Mouse (Mus musculus) liver, adult 2 months (tissue): ENCODE measurements around the gene Mark4. TPM values are rescaled to one million over a fixed set of nuclear protein-coding genes. Genes with fewer than 3 reads are reported as not detected.

ENCODE experiments used
- DNase-seq: peaks from one replicate; pipeline ENCODE4 v3.0.0-alpha.2; 2011; ENCODE audit warnings: low read depth, low spot score; ENCODE audit errors: extremely low read depth
- H3K27ac ChIP-seq: fragments of 200-500 bp; replicated peaks from 2 replicates; pipeline ENCODE4 v1.5.1; 2012; ENCODE audit warnings: low read depth, mild to moderate bottlenecking, control low read depth, inconsistent platforms, low read length; ENCODE audit not compliant: insufficient read depth
- H3K27me3 ChIP-seq: fragments of 200-500 bp; 2 replicates; pipeline ENCODE4 v1.6.1; 2012; ENCODE audit warnings: mild to moderate bottlenecking, moderate library complexity, low read length, inconsistent platforms; ENCODE audit not compliant: control insufficient read depth, insufficient read depth
- H3K36me3 ChIP-seq: fragments of 200-500 bp; 2 replicates; pipeline ENCODE4 v1.6.1; 2012; ENCODE audit warnings: low read length, inconsistent platforms; ENCODE audit not compliant: control insufficient read depth, insufficient read depth
- H3K4me1 ChIP-seq: fragments of 200-500 bp; 2 replicates; pipeline ENCODE4 v1.6.1; 2011; ENCODE audit warnings: low read length; ENCODE audit not compliant: control insufficient read depth, insufficient read depth
- H3K4me3 ChIP-seq: fragments of 200-500 bp; 2 replicates; pipeline ENCODE4 v1.5.1; 2011; ENCODE audit warnings: low read depth, mild to moderate bottlenecking, control low read depth, low read length, moderate library complexity; ENCODE audit not compliant: insufficient read depth
- H3K79me2 ChIP-seq: fragments of 200-500 bp; 2 replicates; pipeline ENCODE4 v1.6.1; 2012; ENCODE audit warnings: inconsistent platforms, mild to moderate bottlenecking, low read length, moderate library complexity; ENCODE audit not compliant: control insufficient read depth, insufficient read depth
- H3K9ac ChIP-seq: fragments of 200-500 bp; 2 replicates; pipeline ENCODE4 v1.6.1; 2012; ENCODE audit warnings: low read depth, mild to moderate bottlenecking, control low read depth, inconsistent platforms, low read length
- CTCF ChIP-seq: fragments of 200-500 bp; IDR thresholded peaks from 2 replicates; pipeline ENCODE4 v1.5.1; 2011; ENCODE audit warnings: low read depth, low read length, control low read depth
- POLR2A ChIP-seq: fragments of 200-500 bp; IDR thresholded peaks from 2 replicates; pipeline ENCODE4 v1.6.1; 2011; ENCODE audit warnings: low read length, control low read depth; ENCODE audit not compliant: insufficient read depth; ENCODE audit errors: extremely low read depth
- WGBS: fragments of 180-500 bp; shearing (Covaris S2); methylation state at CpG from one replicate; pipeline ENCODE4 v1.1.7; 2018; 5-methylcytosine and 5-hydroxymethylcytosine counted together
- polyA plus RNA-seq: library from polyadenylated mRNA; depleted of rRNA; stranded (reverse); fragments of >200 nt; gene quantifications from 2 replicates; pipeline ENCODE4 v1.2.3, GENCODE M21; 2012
- total RNA-seq: library from RNA; depleted of rRNA; stranded (reverse); fragments of >200 nt; gene quantifications from 2 replicates; pipeline ENCODE4 v1.2.3, GENCODE M21; 2014

Gene Mark4
- total and polyA plus RNA-seq, 2 experiments, result 1.8 to 6.4 TPM

DNA sequence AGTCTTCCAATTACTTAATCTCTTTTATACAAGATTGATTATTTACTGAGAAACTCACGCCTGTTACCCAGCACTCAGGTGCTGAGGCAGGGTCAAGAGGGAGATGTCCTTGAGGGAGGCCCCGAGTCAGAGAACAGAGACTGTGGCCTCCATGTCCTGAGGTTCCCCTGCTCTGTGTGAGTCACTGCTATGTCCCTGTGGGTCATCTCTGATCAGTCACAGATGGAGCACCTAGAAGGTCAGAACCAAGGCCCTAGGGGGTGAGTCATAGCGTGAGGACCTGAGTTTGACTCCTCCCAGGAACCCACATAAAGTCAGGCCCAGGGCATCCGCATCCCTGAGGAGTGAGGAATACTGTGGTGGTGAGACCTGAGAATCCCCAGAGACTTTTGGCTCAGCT lies 43.0 kb upstream of the Mark4 start:
- Histone ChIP-seq H3K4me3 (no peak overlapping the region), H3K4me1 (peaks cover 15% of the 10 kb centered on the region), H3K79me2 (no peaks in the 10 kb centered on the region), H3K9ac (no peak overlapping the region), H3K36me3 (no peaks in the 10 kb centered on the region), H3K27me3 (no peaks in the 10 kb centered on the region), H3K27ac (peak overlapping the region; percentile 75)
- DNase-seq, result no peak
- WGBS, result 79% methylated on average over 4 of the region's 4 CpGs
- TF ChIP-seq CTCF, result no peak
- no peak for TF ChIP-seq POLR2A

DNA sequence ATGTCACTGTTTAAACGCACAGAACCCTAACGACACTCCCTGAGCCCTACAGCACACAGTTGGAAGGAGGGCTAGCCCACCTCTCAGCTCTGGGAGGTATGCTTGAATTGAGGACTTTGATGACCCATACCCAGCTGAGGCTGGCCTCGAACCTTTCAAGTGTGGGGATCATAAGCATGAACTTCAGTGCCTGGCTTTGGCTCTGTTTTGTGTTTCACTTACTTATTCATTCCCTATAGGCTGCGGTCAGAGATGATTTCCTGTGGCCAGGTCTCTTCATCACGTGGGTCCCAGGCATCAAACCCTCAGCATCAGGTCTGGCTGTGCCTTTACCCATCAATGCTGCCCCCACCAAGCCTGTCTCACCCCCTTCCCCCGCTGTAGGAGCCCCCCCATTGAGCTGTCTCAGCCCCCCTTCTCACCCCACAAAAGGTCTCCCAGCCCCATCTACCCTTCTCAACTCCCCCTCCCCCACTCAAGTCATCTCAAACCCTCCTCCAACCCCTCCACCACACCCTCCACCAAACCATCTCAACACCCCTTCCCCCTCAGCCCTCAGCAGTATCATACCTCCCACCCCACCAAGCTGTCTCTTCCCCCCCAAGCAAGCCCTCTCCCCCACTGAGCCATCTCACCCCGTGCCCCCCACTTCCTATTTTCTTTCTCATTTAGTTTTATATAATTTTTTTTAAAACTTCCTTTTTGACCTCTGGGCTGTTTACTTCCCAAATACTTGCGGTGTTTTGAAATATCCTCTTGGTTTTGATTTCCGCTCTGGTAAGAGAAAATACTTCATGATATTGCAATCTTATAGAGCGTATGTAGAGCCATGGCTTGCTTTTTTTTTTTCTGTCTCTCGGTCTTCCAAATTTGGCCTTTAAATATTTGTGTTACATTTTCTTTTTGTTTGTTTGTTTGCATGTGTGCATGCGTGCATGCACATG lies 42.1 kb upstream of the Mark4 start:
- TF ChIP-seq CTCF, result no peak
- no peak for TF ChIP-seq POLR2A
- Histone ChIP-seq H3K27me3 (no peaks in the 10 kb centered on the region), H3K36me3 (no peaks in the 10 kb centered on the region), H3K9ac (no peak overlapping the region), H3K4me3 (no peak overlapping the region), H3K4me1 (peaks cover 15% of the 10 kb centered on the region), H3K27ac (peak overlapping the region; percentile 75), H3K79me2 (no peaks in the 10 kb centered on the region)
- DNase-seq, result peak; percentile 58
- 46% methylated on average over 12 of the region's 12 CpGs for WGBS

DNA sequence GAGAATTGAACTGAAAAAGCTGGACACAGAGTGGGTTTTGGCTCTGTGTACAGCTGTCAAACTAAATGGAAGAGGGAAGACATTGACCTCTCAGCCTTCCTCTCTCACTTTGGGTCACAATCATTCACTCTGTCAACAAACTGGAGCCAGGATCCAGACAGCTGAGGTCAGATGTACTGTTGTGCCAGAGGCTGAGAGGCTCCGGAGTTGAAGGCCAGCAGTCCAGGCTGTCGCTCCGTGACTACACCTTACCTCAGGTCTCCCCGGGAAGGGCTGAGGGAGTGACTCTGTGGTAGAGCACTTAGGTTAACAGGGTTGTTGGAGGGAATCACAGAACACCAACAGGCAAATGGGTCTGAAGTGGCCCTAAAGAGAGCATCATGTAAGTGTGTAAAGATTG lies 39.7 kb upstream of the Mark4 start:
- peaks cover 15% of the 10 kb centered on the region for H3K4me1 ChIP-seq
- no peak overlapping the region for H3K4me3 ChIP-seq
- H3K27ac ChIP-seq, result peak overlapping the region; percentile 24
- under 1% methylated on average over 4 of the region's 4 CpGs for WGBS
- H3K79me2 ChIP-seq, result no peaks in the 10 kb centered on the region
- H3K36me3 ChIP-seq, result no peaks in the 10 kb centered on the region
- no peak overlapping the region for H3K9ac ChIP-seq
- H3K27me3 ChIP-seq, result no peaks in the 10 kb centered on the region
- peak; percentile 86 for DNase-seq
- TF ChIP-seq POLR2A (no peak), CTCF (no peak)

DNA sequence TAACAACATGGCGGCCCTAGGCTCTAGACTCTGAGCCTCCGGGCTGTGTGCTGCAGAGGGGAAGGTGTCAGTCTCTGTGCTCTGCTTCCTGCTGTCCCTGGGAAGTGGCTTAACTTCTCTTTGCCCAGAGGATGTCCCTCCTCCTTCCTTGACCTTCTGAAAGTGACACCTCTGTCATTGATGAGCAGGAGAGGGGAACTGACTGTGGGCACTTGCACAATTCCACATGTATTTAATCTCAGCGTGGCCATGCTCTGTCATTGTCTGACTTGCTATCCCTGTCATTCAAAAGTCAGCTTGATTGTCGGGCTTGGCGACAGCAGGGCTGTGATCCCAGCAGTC lies 37.6 kb upstream of the Mark4 start:
- H3K79me2 ChIP-seq, result no peaks in the 10 kb centered on the region
- DNase-seq, result no peak
- no peak for TF ChIP-seq POLR2A
- TF ChIP-seq CTCF, result no peak
- peak overlapping the region; percentile 26 for H3K27ac ChIP-seq
- no peak overlapping the region for H3K4me3 ChIP-seq
- 71% methylated on average over 5 of the region's 5 CpGs for WGBS
- H3K36me3 ChIP-seq, result no peaks in the 10 kb centered on the region
- H3K4me1 ChIP-seq, result peaks cover 15% of the 10 kb centered on the region
- no peak overlapping the region for H3K9ac ChIP-seq
- H3K27me3 ChIP-seq, result no peaks in the 10 kb centered on the region

DNA sequence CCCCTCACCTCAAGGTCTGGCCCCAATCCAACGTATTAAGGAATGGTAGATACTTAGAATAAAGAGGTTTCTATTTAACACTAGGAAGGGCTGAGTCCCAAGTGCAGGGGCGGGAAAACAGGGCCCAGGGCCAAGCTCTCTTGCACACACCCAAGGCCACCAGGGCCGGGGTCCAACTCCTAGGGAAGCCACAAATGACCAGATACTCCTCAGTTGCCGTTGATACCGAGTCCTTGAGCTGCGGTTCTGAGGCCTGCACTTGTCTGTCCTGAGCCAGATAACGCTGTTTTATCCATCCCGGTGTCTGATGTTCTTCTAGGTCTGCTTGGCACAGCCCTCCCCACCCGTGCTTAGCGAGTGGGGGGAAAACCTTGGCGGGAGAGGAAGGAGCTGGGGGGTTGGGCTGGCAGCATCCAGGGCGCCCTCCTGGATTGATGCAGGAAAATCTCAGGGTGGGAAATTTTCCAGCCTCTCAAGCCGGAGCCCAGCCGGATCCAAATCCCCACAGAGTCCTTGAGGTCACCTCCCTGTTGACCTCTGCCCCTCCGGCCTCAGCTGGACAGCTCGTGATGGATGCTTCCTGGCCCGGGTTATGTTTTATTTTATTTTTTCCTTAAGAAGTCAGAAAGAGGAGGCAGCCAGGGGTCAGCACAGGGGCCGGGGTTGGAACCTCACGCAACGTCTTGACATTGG lies 37.0 kb upstream of the Mark4 start:
- Histone ChIP-seq H3K4me3 (no peak overlapping the region), H3K27ac (peak overlapping the region; percentile 50), H3K27me3 (no peaks in the 10 kb centered on the region), H3K36me3 (no peaks in the 10 kb centered on the region), H3K79me2 (no peaks in the 10 kb centered on the region), H3K9ac (no peak overlapping the region), H3K4me1 (peaks cover 12% of the 10 kb centered on the region)
- WGBS, result 69% methylated on average over 20 of the region's 20 CpGs
- TF ChIP-seq POLR2A, result no peak
- no peak for TF ChIP-seq CTCF
- DNase-seq, result no peak
